Mouse (Mus musculus) cerebellum, postnatal 25 days (tissue): ENCODE results near the gene Tlcd2.

Source experiments
- DNase-seq, 2 experiments: peaks; one replicate each; pipeline ENCODE4 v3.0.0; 2021; ENCODE audit warnings: mixed read lengths in 2 of 2

The Tlcd2 gene

DNA sequence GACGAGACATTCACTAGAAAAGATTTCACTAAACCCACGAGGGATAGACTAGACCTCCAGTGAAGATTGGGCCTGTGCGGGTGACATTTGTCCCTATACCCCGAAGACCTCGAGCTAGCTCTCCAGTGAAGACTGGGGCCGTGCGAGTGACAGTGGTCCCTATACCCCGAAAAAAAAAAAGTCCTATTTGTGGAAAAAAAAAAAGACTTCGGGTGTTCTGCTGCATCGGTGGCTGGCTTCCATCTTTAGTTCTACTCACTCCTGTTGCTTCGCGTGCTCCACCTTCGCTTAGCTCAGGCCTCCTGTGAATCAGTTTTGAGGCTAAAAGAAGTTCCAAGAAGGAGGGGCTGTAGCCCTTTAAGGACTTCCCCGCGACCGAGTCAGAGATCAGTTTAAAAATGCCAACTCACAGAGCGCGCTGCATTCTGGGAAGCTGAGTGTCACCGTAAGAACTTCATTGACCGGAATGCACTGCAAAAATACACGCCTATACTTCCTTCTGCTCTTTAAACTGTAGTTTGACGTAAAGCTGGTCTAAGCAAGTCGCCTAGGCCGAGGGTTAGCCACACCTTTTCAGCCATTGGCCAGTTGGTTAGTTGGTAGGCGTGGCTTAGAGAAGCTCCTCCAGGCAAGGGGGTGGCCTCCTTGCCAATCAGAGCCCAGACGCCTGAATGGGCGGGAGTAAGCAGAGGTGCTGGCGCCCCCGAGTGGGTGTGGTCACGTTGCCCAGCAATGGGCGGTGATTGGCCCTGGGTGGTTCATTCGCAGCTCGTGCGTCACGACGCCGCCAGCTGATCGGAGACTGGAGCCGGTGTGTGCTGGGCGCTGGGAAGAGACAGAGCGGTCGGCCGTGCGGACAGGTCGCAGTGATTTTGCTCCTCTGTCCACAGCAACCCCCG is at the start of gene Tlcd2:
TSS of gene Tlcd2 (plus strand) at position 872 of the 899 bp plus-strand sequence.
- DNase-seq, result peak; percentile 98 to 99

DNA sequence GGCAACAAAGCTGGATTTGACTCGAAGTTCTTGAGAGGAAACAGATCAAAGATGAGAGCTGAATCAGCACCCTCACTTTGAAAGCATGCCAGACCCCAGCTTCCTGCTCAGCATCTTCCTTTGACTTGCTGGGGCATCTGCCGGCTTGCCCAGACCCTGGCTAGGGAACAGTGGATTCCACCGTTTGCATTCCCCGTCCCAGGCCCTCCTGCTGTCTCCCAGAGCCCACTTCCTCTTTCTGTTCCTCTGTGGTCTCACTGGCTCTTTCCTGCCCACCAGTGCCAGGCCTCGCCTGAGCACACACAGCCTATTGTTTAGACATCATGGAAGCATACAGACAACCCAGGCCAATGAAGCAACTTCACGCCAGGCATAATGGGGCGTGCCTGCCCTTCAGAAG is 46.4 kb upstream of the Tlcd2 start:
- no peak for DNase-seq

DNA sequence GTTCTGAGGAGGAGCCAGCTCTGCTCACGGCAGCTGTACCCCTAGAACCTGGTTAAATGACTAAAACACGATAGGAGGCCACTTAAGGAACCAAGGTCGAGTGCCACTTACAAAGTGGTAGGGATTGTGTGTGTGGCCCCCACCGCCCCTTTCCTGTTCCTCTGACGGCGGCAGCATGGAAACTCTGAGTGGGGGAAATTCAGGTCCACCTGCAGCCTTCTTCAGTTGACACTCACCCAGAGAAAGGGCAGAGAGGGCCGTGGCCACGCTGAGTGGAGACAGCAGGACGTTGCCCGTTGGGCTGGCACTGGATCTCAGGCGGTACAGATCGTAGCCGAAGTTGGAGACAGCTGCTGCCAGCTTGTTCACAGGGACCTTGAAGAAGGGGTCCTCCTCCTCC is 45.5 kb upstream of the Tlcd2 start:
- no peak for DNase-seq

DNA sequence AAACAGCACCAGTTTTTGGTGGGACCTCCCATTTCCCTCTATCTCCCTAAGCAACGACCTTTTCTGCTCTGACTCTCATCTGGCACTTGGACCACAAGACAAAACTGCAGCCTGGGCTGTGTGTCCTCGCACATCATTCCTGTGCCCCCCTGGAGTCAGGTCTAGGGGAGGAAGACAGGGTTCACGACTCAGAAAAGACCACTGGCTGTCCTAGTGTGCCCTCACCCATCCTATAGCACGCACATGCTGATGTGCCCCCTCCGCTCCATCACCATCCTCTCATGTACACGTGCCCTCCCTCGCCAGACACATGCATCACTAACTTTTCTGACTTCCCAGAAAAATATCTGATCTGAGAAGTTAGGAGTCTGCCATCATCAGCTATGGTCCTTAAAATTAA is 41.5 kb upstream of the Tlcd2 start:
- DNase-seq, result no peak

DNA sequence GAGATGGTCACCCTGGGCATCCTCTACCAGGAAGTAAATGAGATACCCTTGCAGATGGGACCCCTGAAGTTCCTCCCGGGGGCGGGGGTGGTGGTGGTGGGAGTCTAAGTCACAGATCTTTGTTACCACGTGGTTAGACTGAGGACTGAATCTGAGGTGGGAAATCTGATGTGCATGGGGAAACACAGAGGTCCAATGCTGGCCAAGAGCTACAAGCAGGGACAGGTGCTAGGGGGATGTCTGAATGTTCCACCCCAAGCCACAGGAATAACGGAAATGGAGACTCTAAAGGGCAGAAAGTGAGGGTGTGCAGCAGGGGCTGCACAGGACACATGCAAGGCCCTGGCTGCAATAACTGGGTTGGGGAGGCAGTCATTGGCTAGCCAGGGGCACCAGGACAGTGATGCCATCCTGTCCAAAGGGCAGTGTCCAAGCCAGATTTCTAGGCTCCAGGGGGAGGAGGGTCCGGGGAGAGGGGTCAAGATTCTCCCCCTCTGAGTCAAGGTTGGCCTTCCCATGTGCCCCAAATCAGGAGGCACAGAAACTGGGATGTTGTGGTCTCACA is 40.6 kb upstream of the Tlcd2 start:
- DNase-seq, result no peak

DNA sequence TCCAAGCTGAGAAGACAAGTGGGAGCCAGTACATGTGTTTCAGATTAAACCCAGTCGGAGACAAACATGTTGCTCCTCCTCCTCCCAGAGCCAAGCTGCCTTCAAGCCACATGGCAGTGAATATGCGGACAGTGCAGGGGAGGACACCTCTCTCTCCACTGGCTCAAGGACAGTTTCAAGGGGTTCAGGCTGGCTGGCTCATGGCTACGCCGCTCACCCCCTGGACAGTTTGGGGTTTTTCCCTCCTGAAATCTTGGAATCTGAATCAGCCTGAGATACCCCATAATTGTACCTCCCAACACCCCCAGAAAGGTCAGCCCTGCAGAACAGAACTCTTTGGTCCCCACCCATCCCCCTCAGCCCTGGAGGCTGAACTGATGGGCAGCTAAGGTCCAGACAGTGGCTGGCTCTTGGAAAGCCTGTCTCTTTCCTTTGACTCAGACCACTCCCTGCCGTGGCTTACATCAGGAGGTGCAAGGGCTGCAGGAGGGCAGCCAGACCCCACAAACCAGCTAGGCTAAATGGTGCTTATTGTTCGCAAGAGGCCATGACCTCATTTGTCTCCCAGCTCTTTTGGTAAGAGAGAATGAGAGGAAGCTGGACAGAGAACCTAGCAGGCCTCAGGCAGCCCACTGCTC is 40.0 kb upstream of the Tlcd2 start:
- no peak for DNase-seq

DNA sequence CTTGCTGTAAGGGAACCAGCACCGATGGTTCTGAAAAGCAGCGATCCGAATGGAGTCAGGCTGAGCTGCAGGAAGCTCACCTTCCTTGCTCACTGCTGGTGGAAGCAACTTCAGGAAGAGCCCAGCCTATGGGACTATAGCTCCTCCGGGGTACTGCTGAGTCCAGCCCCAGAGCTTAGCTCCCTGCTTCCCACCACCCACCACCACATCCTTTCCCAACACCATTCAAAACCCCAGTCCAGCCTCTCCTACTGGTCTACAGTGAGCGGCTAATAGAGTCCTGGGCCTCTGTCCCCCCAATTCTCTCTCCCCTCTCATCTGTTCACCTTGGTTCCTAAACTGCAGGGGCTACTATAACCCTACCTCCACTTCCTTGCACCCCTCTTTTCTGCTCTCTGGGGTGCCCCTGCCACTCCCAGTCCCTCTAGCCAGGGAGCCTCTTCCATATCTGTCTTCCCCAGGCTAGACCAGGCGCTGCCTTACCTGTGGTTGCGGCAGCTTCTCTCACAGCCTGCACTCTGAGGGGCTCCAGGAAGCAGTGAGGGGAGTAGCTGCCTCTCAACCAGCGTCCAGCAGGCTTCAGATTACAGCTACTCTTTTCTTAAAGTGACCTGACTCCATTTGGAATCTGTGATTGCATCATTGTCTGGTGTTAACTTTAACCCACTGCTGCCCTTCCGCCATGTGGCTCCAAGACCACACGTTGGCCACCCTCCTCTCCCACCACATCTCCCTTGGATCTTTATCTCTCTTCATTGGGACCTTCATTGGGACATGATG is 39.3 kb upstream of the Tlcd2 start, which contains the start of gene Serpinf1:
TSS of gene Serpinf1 (minus strand) at position 689 of the 780 bp plus-strand sequence.
- no peak for DNase-seq

DNA sequence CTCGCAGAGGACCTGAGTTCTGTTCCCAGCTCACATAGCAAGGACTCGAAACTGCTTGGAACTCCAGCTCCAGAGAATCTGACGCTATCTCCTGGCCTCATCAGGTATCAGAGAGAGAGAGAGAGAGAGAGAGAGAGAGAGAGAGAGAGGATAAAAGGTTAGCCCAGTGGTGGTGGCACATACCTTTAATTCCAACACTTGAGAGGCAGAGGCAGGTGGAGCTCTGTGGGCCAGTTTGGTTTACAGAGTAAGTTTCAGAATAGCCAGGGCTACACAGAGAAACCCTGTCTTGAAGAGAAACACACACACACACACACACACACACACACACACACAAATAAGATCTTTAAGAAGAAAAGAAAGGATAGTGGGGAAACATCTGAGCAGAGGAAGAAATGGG is 38.4 kb upstream of the Tlcd2 start:
- no peak for DNase-seq

DNA sequence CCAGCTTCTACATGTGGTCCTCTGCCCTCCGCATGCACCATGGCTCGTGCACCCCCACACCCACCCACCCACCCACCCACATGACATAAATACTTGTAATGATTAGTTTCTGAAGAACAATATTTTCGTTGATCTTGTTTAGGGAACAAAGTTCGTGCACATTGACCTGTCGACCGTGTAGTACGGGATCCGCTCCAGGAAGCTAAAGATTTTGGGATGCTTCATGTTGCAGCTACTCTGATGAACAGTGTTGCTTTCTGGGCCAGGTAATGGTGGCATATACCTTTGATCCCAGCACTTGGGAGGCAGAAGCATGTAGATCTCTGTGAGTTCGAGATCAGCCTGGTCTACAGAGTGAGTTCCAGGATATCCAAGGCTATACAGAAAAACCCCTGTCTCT is 37.5 kb upstream of the Tlcd2 start:
- DNase-seq, result no peak

DNA sequence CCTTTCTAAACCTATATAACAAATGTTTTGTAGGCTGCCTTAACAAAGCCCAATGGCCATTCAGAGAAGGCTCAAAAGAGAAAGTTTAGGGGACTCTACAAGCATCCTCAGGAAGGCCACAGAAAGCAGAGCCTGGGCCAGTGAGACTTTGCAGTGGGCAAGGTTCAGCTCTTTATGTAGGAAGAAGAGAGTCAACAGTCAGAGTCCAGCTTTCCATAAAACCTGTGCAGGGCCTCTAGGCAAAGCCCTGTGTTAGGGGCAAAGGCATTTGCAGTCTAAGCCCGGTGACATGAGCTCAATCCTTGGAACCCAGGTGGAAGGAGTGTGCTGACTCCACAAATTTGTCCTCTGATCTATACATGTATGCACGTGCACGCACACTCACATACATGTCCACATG is 37.1 kb upstream of the Tlcd2 start:
- no peak for DNase-seq

DNA sequence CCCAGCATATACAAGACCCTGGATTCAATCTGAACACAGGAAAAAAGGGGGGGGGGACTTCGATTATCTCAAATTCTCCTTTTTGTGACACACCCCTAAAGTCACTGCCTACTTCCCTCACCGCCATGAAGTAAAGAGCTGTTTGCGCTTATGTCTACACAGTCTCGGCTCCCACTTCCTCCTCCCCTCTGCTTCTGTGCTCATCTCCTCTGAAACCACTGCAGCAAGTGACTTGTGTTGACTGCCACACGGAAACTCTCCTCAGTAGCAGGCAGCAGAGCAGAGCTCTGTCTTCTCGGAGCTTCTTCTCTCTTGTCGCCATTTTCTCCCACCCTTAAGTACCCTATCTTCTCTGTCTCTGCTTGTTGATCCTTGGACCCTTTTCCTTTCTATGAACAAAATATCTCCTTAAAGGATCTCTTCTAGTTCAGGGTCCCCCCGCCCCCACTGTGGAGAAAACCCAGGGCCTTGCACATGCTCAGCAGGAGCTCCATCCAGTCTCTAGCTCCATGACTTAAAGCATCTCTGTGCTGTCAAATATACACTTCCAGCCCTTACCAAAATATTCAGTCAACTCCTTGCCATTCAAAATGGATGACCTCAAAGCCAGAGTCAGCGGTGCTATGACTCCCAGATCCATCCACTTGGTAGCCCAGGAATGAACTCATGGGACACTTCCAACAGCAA is 32.4 kb upstream of the Tlcd2 start:
- DNase-seq, result no peak

DNA sequence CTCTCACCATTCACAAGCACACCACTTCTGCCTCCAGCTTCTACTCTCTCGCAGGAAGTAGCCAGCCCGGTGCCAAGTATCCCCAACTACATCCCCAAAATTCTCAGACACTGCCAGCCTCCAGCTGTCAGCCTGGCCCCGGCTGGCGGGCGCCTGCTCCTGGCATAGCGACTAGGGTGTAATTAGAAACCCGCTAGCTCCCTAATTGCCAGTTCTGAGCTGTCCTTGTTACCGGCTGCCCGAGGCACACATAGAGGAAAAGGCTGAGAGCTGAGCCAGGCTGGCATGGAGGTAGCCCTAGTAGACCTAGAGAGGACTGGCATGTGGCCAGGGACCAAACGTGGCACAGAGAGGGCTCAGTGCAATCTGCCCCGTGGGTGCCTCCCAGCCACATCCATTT is 30.2 kb upstream of the Tlcd2 start:
- DNase-seq, result peak; percentile 69 to 82

DNA sequence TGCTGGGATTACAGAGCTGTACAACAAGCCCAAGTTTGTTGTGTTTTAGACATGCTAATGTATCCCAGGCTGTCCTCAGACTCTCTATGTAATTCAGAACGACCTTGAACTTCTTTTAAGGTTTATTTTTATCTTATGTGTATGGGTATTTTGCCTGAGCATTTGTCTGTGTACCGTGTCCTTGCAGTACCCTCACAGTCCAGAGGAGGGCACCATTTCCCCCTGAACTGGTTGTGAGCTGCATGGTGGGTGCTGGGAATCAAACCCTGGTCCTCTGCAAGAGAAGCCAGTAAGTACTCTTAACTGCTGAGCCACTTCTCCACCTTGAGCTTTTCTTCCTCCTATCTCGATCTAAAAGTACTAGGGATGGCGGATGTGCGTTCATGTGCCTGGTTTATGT is 27.4 kb upstream of the Tlcd2 start:
- no peak for DNase-seq

DNA sequence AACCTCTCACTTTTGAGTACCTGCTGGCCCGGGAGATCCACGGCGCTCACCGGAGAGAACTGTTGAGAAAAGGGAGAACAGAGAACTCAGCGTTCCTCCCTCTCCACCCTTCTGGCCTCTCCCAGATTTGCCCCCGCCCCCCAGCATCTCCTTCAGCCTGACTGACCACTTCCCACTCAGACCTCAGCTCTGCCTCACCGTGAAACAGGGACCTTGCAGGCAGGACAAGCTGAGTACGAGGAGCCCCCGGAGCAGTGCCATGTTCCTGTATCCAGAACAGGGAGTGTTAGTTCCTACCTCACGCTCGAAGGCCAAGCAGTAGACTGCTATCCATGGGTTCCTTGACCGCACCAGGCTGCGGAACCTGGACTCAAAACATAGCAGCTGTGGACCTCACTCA is 23.3 kb upstream of the Tlcd2 start:
- no peak for DNase-seq

DNA sequence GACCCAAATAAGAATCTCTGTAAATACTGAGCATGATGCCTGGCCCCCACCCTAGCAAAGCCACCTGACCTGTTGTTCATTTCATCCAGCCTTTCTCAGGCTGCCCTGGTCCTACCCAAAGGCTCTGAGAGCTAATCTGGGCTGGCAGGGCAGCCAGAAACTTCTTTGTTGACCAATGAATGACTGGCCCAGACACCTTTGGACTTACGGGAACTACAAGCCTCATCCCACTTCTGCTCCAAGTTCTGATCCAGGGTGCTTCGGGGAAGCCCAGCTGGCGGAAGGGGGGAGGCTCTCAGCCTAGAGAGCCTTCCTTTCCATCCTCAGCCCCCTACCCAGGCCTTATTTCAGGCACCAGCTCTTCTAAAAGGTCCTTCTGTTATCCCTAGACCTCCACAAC is 22.7 kb upstream of the Tlcd2 start:
- no peak for DNase-seq

DNA sequence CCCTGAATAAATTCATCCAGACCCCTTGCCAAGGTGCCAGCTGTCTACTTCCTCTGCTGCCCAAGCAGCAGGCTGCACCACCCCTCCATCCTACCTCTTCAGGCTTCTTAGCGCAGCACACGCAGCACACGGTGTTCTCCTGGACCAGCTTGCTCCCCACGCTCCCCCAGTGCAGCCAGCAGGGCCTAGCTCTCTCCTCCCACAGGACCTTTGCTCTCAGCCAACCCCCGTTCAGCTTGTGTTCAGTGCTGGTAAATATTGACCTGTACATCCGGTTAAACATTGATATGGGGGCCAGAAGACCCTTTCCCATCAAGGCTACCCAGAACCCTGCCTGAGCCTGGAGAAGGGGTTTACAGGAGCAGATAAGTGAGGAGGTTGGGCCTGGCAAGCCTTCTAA is 22.2 kb upstream of the Tlcd2 start, which contains the start of gene Serpinf2:
TSS of gene Serpinf2 (minus strand) at position 229 of the 400 bp plus-strand sequence.
- no peak for DNase-seq

DNA sequence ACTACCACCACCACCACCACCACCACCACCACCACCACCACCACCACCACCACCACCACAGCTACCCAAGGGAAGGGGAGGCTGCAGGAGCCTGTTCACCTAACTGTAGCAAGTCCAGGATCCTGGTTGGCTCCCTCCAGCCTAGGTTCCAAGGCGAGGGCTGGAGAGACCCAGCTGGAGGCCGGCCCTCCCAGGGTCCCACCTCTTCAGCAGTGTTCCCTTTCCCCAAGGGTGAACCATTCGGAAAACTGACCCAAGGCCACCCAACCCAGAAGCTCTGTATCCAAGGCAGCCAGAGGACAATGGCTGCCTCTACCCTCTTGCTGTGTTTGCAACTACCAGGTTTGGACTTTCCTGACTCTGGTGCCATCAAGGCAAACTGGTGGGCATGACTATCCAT is 21.6 kb upstream of the Tlcd2 start:
- no peak for DNase-seq

DNA sequence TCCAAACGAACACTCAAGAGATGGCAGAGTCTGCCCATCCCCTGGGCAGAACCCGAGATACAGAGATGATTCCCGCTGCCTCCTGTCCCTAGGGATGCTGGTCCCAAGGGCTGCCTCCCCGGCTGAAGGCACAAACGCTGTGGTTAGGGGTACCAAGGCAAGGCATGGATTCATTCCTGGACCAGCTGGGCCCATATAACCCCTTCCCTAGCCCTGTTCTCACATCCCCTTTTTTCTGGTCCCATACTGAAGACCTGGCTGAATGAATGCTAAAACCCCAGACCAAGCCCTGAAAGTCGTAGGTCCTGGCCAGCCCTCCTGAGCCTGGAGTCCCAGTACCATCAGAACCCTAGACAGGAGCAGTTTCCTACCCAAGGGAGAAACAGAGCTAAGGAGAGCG is 20.5 kb upstream of the Tlcd2 start:
- no peak for DNase-seq

DNA sequence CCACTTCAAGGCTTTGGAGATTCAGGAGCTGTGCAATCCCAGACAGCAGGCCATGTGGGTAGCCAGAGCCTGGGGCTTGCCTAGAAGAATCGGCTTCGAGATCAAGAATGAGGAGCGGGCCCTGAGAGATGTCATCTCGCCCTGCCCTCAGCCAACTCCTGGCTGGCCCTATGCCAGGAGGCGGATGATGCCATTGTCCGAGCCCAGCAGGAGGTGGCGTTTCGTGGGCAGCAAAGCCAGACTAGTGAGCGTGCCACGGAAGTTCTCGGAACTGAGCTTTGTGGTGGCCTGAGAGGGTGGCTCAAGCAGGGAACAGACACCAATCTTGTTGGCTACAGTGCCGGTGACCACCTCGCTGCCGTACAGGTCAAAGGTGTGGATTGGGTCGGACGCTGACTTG is 19.9 kb upstream of the Tlcd2 start:
- DNase-seq, result peak; percentile 48 to 66

DNA sequence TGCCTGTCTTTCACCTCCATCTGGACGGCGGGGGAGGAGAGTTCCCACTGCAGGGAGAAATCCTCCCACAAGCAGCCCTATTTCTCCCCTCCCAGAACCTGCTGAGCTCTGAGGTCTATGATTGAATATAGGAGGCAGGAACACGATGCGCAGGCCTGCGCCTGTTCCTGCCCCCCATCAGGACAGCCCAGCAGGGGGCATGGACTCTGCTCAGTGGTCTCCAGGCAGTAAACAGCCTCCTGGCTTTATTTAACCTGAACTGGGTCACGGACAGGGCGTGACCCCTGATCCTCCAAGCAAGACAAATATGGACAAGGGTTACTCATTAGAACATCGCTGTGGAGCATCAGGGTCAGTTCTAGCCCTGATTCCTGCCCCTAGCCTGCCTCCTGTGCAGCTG is 17.8 kb upstream of the Tlcd2 start:
- no peak for DNase-seq

DNA sequence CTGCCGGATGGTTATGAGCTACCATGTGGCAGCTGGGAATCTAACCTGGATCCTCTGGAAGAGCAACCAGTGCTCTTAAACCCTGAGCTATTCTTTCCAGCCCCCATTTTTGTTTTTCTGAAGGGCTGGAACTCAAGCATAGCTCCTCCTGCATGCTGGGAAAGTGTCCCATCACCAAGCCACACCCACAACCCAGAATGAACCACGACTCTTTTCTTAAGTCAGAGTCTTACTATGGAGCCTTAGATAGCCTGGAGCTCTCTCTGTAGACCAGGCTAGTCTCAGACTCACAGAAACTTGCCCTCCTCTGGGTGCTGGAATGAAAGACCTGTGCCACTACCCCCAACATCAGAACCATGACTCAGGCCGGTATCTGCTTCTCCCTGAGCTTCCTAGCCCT is 12.9 kb upstream of the Tlcd2 start:
- DNase-seq, result no peak

DNA sequence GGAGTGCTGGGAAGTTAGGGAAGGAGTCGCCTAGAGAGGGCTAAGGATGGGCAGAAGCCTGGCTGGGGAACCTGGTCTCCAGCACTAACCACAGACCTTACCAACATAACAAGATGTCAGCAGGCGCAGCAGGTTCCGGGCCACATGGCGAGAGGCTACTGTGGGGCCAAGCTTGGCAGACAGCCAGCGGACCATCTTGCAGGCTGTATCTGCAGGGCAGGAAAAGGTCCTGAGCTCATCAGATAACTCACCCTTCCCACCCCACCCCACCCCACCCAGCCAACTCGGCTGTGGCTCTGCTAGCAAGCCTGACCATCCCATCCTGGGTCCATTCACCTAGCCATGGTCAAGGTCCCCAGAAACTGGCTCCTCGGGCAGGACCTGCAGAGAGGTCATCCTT is 11.8 kb upstream of the Tlcd2 start:
- peak; percentile 57 to 74 for DNase-seq
